Mouse (Mus musculus) liver, embryonic 15.5 days (tissue): ENCODE data around the gene Poc5. TPM values are rescaled to one million over a fixed set of nuclear protein-coding genes. Genes with fewer than 3 reads are reported as not detected.

Experiments
- ATAC-seq: fragments of 200-750 bp; cut with Nextera tagmentation; 2 replicates; pipeline ENCODE4 v1.8.0; 2017; ENCODE audit warnings: moderate number of reproducible peaks, mild to moderate bottlenecking, moderate library complexity; ENCODE audit not compliant: insufficient read depth
- H3K27ac ChIP-seq: fragments of 300-500 bp; sonication (generic); replicated peaks from 2 replicates; pipeline ENCODE4 v1.5.1; 2015; ENCODE audit warnings: mild to moderate bottlenecking, inconsistent platforms
- H3K27me3 ChIP-seq: fragments of 300-500 bp; sonication (generic); 2 replicates; pipeline ENCODE4 v1.6.1; 2015; ENCODE audit warnings: mild to moderate bottlenecking, inconsistent platforms
- H3K36me3 ChIP-seq: fragments of 300-500 bp; sonication (generic); replicated peaks from 2 replicates; pipeline ENCODE4 v1.6.1; 2015; ENCODE audit warnings: moderate library complexity, mild to moderate bottlenecking, inconsistent platforms
- H3K4me1 ChIP-seq: fragments of 300-500 bp; sonication (generic); replicated peaks from 2 replicates; pipeline ENCODE4 v1.6.1; 2015; ENCODE audit warnings: inconsistent platforms
- H3K4me2 ChIP-seq: fragments of 300-500 bp; sonication (generic); 2 replicates; pipeline ENCODE4 v1.6.1; 2015; ENCODE audit warnings: moderate library complexity, mild to moderate bottlenecking, inconsistent platforms
- H3K4me3 ChIP-seq: fragments of 300-500 bp; sonication (generic); replicated peaks from 2 replicates; pipeline ENCODE4 v1.5.1; 2015; ENCODE audit warnings: mild to moderate bottlenecking, inconsistent platforms
- H3K9ac ChIP-seq: fragments of 300-500 bp; sonication (generic); 2 replicates; pipeline ENCODE4 v1.6.1; 2015; ENCODE audit warnings: moderate library complexity, mild to moderate bottlenecking, inconsistent platforms
- H3K9me3 ChIP-seq: fragments of 300-500 bp; sonication (generic); replicated peaks from 2 replicates; pipeline ENCODE4 v1.6.1; 2016; ENCODE audit warnings: inconsistent platforms
- WGBS: fragments of 180-500 bp; shearing (Covaris S2); methylation state at CpG from one replicate; pipeline ENCODE4 v1.1.7; 2015; ENCODE audit warnings: mixed read lengths; ENCODE audit not compliant: insufficient replicate concordance; 5-methylcytosine and 5-hydroxymethylcytosine counted together
- microRNA-seq: library from miRNA; unstranded; fragments of <30 nt; microRNA quantifications from one replicate; pipeline ENCODE4, GENCODE M21; 2016
- polyA plus RNA-seq: library from polyadenylated mRNA; unstranded; fragments of >200 nt; fragmentation: Nextera tagmentation; extraction: Ambion mirVana; gene quantifications from 2 replicates; pipeline ENCODE4 v1.2.1, GENCODE M21; 2015

Gene Poc5
- polyA plus RNA-seq, 1 experiment from 2014 or later, result 4.8 TPM

- H3K9me3 ChIP-seq, result no peaks in the 10 kb centered on the region
- 52% methylated on average over 3 of the region's 3 CpGs for WGBS
- no peaks in the 10 kb centered on the region for H3K27me3 ChIP-seq
- no peak overlapping the region for H3K27ac ChIP-seq
- no peak for ATAC-seq
- H3K4me1 ChIP-seq, result no peaks in the 10 kb centered on the region
- no peak overlapping the region for H3K4me2 ChIP-seq
- no peak overlapping the region for H3K9ac ChIP-seq
- no peak overlapping the region for H3K4me3 ChIP-seq
- H3K36me3 ChIP-seq, result no peaks in the 10 kb centered on the region
Observed at GRCm38 (mm10) chr13:96454288-96454687, 66.2 kb downstream of the Poc5 start.

- WGBS, result 62% methylated on average over 5 of the region's 5 CpGs
Observed at GRCm38 (mm10) chr13:96457566-96457965, 69.5 kb downstream of the Poc5 start.

GRCm38 (mm10) chr13:96458018-96458417 is 69.9 kb downstream of the Poc5 start:
- Histone ChIP-seq H3K4me2 (no peak overlapping the region), H3K4me1 (no peaks in the 10 kb centered on the region), H3K36me3 (no peaks in the 10 kb centered on the region), H3K9me3 (no peaks in the 10 kb centered on the region), H3K27me3 (no peaks in the 10 kb centered on the region), H3K9ac (no peak overlapping the region), H3K4me3 (no peak overlapping the region), H3K27ac (no peak overlapping the region)
- 55% methylated on average over 5 of the region's 5 CpGs for WGBS
- no peak for ATAC-seq

More at GRCm38 (mm10) chr13:96457566-96457965, 69.5 kb downstream of the Poc5 start:
- no peak overlapping the region for H3K4me2 ChIP-seq
- H3K27me3 ChIP-seq, result no peaks in the 10 kb centered on the region
- H3K36me3 ChIP-seq, result no peaks in the 10 kb centered on the region
- no peak overlapping the region for H3K9ac ChIP-seq
- H3K27ac ChIP-seq, result no peak overlapping the region
- ATAC-seq, result no peak
- H3K9me3 ChIP-seq, result no peaks in the 10 kb centered on the region
- no peak overlapping the region for H3K4me3 ChIP-seq
- H3K4me1 ChIP-seq, result no peaks in the 10 kb centered on the region

GRCm38 (mm10) chr13:96458606-96459005 is 70.5 kb downstream of the Poc5 start:
- no peak overlapping the region for H3K4me3 ChIP-seq
- H3K27ac ChIP-seq, result no peak overlapping the region
- 57% methylated on average over 4 of the region's 4 CpGs for WGBS
- no peaks in the 10 kb centered on the region for H3K27me3 ChIP-seq
- H3K9me3 ChIP-seq, result no peaks in the 10 kb centered on the region
- no peaks in the 10 kb centered on the region for H3K4me1 ChIP-seq
- no peak for ATAC-seq
- no peak overlapping the region for H3K4me2 ChIP-seq
- no peaks in the 10 kb centered on the region for H3K36me3 ChIP-seq
- H3K9ac ChIP-seq, result no peak overlapping the region

- no peak overlapping the region for H3K4me2 ChIP-seq
- H3K9me3 ChIP-seq, result no peaks in the 10 kb centered on the region
- H3K4me1 ChIP-seq, result no peaks in the 10 kb centered on the region
- no peak overlapping the region for H3K9ac ChIP-seq
- no peak overlapping the region for H3K27ac ChIP-seq
- H3K4me3 ChIP-seq, result no peak overlapping the region
- H3K27me3 ChIP-seq, result no peaks in the 10 kb centered on the region
- H3K36me3 ChIP-seq, result no peaks in the 10 kb centered on the region
- 67% methylated on average over 1 of the region's 1 CpGs for WGBS
- no peak for ATAC-seq
Observed at GRCm38 (mm10) chr13:96462644-96463043, 74.5 kb downstream of the Poc5 start.

GRCm38 (mm10) chr13:96465315-96465714 is 77.2 kb downstream of the Poc5 start:
- no peak overlapping the region for H3K27ac ChIP-seq
- no peak for ATAC-seq
- H3K4me2 ChIP-seq, result no peak overlapping the region
- no peaks in the 10 kb centered on the region for H3K27me3 ChIP-seq
- H3K9me3 ChIP-seq, result no peaks in the 10 kb centered on the region
- no peaks in the 10 kb centered on the region for H3K36me3 ChIP-seq
- no peaks in the 10 kb centered on the region for H3K4me1 ChIP-seq
- WGBS, result 58% methylated on average over 5 of the region's 5 CpGs
- H3K9ac ChIP-seq, result no peak overlapping the region
- no peak overlapping the region for H3K4me3 ChIP-seq

Small RNA genes within 50 kb of the gene (microRNA-seq; reads per million reads assigned to microRNA genes)
- not detected for gene Gm25213

Other genes with a start within 250 kb of the Poc5 start
- not detected in 2 replicates for gene Ankdd1b, start 82.9 kb downstream of the Poc5 start, polyA plus RNA-seq
- not detected in 2 replicates for gene Gm17622, start 102.4 kb downstream of the Poc5 start, polyA plus RNA-seq
- 3.5 and 3.6 TPM in 2 replicates for gene Polk, start 154.3 kb downstream of the Poc5 start, polyA plus RNA-seq
- gene Col4a3bp, start 154.3 kb downstream of the Poc5 start, polyA plus RNA-seq, result 5.5 and 5.8 TPM in 2 replicates